Mouse (Mus musculus) lung, postnatal 25 days (tissue): ENCODE results near the gene Grb2.

Experiments
- DNase-seq: peaks from one replicate; pipeline ENCODE4 v3.0.0; 2022; ENCODE audit warnings: low spot score

Gene Grb2

GRCm38 (mm10) chr11:115603476-115604303 is 104.7 kb downstream of the Grb2 start, which contains the start of the genes Mrps7 and Gga3:
TSS of gene Mrps7 (plus strand) at chr11:115603925.
TSS of gene Gga3 (minus strand) at chr11:115604051.
- peak; percentile 93 for DNase-seq

GRCm38 (mm10) chr11:115603128-115603475 is 105.3 kb downstream of the Grb2 start:
- DNase-seq: no peak

- DNase-seq: no peak
Measured at GRCm38 (mm10) chr11:115601174-115601573, 107.2 kb downstream of the Grb2 start.

GRCm38 (mm10) chr11:115600743-115601142 is 107.7 kb downstream of the Grb2 start:
- no peak for DNase-seq

GRCm38 (mm10) chr11:115599722-115600121 is 108.7 kb downstream of the Grb2 start:
- DNase-seq: no peak

- DNase-seq: no peak
Measured at GRCm38 (mm10) chr11:115598309-115598708, 110.1 kb downstream of the Grb2 start.

- no peak for DNase-seq
Measured at GRCm38 (mm10) chr11:115595209-115595608, 113.2 kb downstream of the Grb2 start.
